Mouse (Mus musculus) adrenal gland, adult 2 months (tissue): Measurements from ENCODE around the gene Crkl. TPM values are rescaled to one million over a fixed set of nuclear protein-coding genes. Genes with fewer than 3 reads are reported as not detected.
A peak's percentile ranks its signal among the peaks of the same experiment; 100 is the strongest.

Experiments used
- DNase-seq: peaks from one replicate; pipeline ENCODE4 v3.0.0; 2021
- long read RNA-seq: library from polyadenylated mRNA; stranded (forward); transcript quantifications from one replicate; pipeline ENCODE4 v2.0.0, GENCODE M21; 2021
- polyA plus RNA-seq: library from polyadenylated mRNA; depleted of rRNA; stranded (reverse); fragments of >200 nt; gene quantifications from 2 replicates; pipeline ENCODE4 v1.2.3, GENCODE M21; 2012; rRNA removed
- total RNA-seq, 2 experiments: library from RNA; stranded (reverse); gene quantifications; 2 replicates each; pipeline ENCODE4 v1.2.3; 2021

Gene Crkl
- 10 to 100 TPM; 30.3 to 49.1 TPM for total RNA-seq
- 60.0 and 83.4 TPM in 2 replicates for polyA plus RNA-seq
- long read RNA-seq, full-length matches to known transcripts = 9 of 11 reads
- long read RNA-seq, partial matches to known transcripts = 0 of 11 reads
- long read RNA-seq, other reads (novel, unspliced or antisense) = 2 of 11 reads

- DNase-seq = peak; percentile 99
These were observed at the start of gene Crkl for GRCm38 (mm10) chr16:17451541-17452372. Gene Crkl, plus strand, starts transcription at chr16:17451987.

DNA sequence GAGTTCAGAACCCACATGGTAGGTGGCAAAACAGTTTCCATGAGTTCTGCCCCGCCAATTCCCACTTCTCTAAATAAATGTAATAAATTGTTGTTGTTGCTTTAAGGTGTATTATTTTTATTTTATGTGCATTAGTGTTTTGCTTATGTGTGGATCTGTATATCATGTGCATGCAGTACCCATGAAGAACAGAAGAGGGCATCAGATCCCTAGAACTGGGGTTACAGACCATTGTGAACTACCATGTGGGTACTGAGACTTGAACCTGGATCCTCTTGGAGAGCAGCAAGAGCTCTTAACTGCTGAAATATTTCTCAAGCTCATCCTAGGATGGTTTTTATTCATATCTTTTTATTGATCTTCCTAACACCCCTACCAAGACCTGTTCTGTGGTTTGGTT is 48.9 kb upstream of the Crkl start:
- peak; percentile 40 for DNase-seq

DNA sequence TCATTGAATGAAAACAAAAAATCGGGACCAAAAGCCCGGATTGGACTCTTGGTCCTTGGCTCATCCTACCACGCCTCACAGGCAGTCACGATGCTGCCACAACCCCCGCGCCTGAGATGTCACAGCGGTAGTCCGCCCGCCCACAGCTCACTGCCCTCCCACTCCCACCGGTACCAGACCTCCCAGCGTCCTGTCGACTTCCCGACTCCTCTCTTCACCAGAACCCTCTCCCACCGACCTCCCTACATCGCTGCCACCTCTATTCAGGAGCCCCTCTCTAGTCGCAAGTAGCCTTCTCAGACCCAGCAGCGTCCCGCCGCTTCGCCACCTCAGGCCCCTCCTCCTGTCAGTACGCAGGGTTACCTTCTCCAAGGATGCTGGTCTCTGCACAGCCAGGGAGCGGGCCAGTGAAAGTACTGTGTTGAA is 46.5 kb upstream of the Crkl start:
- peak; percentile 87 for DNase-seq

DNA sequence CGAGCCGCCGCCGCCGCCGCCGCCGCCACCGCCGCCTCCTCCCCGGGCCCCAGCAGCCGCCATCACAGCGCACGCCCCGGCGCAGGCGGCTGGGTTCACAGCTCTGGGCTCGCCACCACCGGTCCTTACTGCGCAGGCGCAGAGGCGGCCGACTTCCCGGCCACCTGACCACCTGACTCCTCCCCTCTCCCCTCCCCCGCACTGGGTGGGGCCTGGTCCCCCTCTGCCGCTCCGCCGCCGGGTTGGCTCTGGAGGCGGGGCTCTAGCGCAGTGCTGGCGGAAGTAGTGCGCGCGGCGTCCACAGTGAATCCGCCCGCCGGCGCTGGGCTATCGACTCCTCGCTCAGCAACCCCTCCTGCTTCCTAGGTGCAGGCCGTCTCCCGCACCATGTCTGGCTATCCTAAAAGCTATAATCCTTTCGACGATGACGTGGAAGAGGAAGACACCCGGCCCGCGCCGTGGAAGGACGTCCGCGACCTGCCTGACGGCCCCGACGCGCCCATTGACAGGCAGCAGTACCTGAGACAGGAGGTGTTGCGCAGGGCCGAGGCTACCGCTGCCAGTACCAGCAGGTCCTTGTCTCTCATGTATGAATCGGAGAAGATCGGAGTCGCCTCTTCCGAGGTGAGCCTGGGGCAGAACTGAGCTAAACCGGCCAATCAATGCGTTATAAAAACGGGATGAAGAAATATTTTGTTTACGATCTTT is 45.9 kb upstream of the Crkl start, which contains the start of the genes Snap29 and Pi4ka:
TSS of gene Snap29 (plus strand) at position 251 of the 708 bp plus-strand sequence.
TSS of gene Pi4ka (minus strand) at position 579 of the 708 bp plus-strand sequence.
- DNase-seq = peak; percentile 100

GRCm38 (mm10) chr16:17406512-17407231 is 45.1 kb upstream of the Crkl start:
- DNase-seq = no peak

DNA sequence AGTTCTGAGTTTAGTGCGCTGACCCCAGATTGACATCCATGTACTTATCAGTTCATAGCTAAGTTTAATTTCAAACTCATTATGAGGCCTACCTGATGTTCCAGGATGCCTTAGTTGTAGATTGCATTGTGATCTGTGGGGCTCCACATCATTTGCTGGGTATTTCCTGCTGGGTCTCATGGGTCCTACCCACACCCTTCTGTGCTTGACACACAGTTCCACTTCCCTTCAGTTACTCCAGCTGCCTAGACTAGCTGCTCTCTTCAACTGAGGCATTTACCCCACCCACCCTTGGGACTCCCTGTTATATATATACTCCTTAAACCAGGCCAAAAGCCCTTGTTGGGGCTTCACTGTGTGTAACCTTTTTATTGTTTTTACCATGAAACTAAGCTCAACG is 42.7 kb upstream of the Crkl start:
- no peak for DNase-seq

DNA sequence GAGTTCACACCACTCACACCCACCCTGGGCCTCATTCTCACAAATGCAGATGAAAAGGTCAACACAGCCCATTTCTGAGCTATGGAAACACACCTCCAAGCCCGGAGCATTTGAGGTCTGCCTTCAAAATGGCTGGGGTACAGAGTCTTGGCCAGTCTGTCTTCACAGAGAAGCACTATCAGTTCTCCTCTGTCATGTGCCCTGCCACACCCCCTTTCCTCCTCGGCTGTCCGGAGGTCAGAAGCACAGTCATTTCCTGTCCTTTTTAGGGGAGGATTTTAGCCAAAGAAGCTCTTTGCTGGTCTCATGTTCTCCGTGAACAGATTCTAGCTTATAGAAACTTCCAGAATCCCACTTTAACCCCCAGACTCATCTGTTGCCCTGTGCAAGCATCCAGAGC is 41.6 kb upstream of the Crkl start:
- DNase-seq = peak; percentile 23

DNA sequence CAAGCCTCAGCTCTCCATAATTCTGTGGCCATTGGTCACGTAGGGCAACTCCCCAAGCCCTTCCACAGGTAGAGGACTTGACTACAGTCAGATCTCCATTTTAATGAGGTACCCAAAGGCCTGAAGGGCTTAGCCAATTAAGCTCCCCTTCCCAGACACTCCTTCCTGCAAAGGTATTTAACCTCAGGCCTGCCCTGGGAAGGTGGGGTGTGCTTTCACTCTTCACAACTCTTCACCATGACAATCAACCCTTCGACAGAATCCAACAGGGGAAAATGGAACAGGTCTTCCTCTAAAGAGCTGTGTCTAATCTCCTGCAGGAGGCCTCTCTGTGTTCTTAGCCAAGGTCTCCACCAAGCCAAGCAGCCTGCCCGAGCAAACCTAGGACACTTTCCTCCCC is 28.8 kb upstream of the Crkl start:
- DNase-seq = no peak

DNA sequence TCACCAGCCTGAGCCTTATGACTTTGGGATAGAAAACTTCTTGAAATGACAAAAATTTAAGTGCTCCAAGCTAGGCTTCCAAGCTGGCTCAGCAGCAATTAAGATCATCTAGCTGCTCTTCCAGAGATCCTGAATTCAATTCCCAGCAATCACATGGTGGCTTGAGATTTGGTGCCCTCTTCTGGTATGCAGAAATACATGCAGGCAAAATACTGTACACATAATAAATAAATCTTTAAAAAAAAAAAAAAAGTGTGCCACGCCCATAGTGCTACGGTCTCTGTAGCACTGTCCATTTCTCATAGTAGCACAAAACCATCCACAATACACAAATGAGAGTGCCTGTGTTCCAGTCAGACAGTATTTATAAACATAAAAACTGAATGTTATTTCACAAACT is 19.2 kb upstream of the Crkl start:
- peak; percentile 21 for DNase-seq

DNA sequence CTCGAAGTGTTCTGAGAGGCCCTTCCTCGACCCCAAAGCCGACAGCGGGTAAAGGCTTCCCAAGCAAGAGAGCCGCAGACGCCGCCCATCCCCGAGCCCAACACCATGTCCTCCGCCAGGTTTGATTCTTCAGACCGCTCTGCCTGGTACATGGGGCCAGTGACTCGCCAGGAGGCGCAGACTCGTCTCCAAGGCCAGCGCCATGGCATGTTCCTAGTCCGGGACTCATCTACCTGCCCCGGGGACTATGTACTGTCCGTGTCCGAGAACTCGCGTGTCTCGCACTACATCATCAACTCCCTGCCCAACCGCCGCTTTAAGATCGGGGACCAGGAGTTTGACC is 557 bp downstream of the Crkl start:
- no peak for DNase-seq

DNA sequence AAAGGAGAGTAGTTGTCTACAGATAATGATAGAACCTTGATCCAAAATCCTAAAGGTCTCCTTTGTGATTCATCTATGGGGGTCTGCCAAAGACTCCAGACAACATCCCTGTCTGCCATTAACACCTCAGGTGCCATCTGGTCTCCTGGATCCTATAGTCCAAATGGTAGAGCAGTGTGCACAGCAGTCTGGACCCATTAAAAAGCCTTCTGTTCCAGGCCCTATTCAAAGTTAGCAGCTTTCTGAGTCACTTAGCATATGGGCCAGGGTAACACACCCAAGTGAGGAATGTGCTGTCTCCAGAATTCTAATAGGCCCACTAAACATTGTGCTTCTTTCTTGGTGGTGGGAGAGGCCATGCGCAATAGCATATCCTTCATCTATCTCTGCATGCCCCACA is 5.1 kb downstream of the Crkl start:
- DNase-seq = no peak

GRCm38 (mm10) chr16:17460254-17460653 is 8.5 kb downstream of the Crkl start:
- no peak for DNase-seq

- DNase-seq = no peak
These were observed 9.8 kb downstream of the Crkl start for GRCm38 (mm10) chr16:17461596-17461995.

GRCm38 (mm10) chr16:17463184-17463583 is 11.4 kb downstream of the Crkl start:
- DNase-seq = no peak

DNA sequence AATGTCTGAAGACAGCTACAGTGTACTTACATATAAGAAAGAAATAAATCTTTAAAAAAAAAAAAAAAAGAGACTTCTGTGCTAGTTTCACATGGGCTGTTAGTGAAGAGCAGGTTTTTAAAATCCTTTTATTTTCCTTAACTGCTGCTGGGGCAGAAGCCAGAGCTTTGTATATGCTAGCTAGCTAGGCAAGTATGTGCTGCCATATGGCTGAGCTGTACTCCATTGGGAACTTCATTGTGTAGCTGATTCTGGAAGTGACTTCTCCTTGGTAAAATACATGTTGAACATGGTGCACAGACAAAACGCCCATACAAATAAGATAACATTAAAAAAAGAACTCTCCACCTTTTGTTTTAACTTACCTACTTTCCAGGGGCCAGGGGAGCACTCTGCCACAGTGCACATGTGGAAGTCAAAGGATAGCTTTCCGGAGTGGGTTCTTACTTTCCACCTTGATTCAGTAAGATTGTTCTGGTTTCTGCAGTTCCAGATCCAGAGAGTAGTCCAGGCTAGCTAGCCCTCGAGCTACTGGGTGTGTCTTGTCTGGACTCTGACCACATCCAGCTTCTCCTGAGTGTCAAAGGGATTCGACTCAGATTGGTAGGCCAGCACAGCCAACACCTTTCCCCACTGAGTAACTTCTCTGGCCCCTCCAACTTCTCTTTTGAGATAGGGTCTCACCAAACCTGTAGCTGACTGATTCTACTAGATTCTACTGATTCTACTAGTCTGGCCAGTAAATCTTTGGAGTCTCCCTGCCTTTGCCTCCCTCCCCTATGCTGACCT is 15.3 kb downstream of the Crkl start:
- no peak for DNase-seq

DNA sequence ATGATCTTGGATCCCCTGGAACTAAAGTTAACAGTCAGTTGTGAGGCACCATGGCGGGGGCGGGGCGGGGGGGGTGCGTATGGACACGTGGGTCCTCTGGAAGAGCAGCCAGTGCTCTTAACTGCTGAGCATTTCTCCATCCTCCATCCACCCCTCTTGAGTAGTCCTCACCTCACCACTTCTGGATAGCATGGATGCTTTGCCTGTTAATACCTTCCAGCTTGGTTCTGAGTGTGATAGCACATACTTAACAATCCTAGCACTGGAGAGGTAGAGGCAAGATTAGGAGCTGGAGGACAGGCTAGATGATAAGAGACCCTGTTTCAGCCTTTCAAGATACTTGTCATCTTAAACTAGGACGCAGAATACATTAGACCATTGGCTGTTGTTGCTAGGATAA is 20.7 kb downstream of the Crkl start:
- DNase-seq = no peak

DNA sequence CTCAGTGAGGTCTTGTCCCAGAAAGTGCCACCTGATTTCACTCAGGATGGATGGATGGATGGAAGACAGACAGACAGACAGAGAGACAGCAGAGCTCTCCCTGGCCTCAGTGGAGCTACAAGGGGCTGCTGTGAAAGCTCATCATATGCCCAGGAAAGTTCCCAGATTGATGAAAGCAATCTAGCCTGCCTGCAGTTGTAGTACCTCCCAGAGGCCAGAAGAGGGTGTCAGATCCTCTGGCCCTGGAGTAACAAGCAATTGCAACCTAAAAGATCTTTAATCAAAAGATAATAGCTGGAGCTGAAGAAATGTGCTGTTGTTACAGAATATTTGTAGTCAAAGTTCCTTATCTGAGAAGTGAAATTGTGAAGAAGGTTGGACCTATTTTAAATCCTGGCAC is 22.3 kb downstream of the Crkl start:
- DNase-seq = peak; percentile 34

GRCm38 (mm10) chr16:17474761-17475160 is 23.0 kb downstream of the Crkl start:
- DNase-seq = no peak

GRCm38 (mm10) chr16:17475326-17475725 is 23.5 kb downstream of the Crkl start:
- DNase-seq = no peak

GRCm38 (mm10) chr16:17478331-17478943 is 26.6 kb downstream of the Crkl start:
- DNase-seq = no peak

DNA sequence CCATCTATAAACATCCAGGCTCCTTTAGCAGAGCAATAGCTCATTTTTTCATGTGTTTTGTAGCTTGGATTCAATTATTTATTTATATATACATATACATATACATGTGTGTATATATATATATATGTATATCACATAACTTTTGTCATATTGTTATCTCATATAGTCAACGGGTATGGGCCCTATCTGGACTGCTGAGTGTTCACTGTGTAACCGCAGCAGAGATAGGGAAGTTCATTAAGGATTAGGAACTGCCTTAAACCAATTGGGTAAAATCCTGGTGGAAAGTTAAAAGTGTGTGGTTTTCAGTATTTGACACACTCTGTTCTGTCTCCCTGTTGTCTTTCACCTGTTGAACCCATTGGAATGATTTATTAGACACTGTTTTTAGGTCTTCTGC is 29.7 kb downstream of the Crkl start:
- DNase-seq = no peak
